ENCODE assay signal across 8 mouse cellular contexts in the genomic region with DNA sequence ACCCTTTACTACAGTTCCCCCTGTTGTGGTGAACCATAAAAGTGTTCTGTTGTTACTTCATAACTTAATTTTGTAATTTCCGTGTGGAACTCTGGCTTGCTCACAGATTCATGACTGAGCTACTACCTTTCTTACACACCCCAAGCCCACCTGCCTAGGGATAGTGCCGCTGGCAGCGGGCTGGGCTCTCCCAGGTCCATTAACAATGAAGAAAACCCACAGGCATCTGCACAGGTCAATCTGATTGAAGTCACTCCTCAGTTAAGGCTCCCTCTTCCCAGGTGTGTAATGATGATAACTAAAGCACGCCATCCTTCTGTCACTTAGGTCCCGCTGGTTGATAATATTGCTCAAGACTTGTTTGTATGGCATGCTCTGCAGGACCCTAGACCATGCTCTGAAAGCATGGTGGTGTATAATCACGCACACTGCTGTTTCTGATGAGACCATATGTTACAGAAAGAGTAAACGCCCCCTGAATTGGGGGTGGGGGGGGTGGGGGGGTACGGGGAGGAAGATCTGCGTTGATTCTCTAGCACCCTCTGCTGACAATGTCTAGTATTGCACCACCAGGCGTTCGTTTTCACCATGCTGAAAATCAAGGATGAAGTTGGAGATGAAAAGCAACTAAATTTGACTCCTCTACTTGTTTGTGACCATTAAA. TPM values are rescaled to one million over a fixed set of nuclear protein-coding genes. Genes with fewer than 3 reads are reported as not detected.
DNase-seq lines count a peak whose midpoint lies in the region; ATAC-seq and TF ChIP-seq lines count a peak whose summit lies in the region.

No protein-coding gene starts in this region.

- ATAC-seq in embryonic facial prominence, embryonic 13.5 days (ENCODE audit: insufficient number of reproducible peaks, insufficient read depth, low FRiP score, low TSS enrichment, low read depth), result no peak
- ATAC-seq in intestine, embryonic 15.5 days, result 0 out of 2 replicates have a peak, but pooled peaks have one; percentile 34
- ATAC-seq in lung, postnatal 0 days, result no peak

- 0 out of 2 replicates have a peak overlapping the region, but pooled peaks have one; percentile 9 for H3K4me2 ChIP-seq in embryonic facial prominence, embryonic 13.5 days
- H3K4me2 ChIP-seq in intestine, embryonic 15.5 days (replicated peaks), result no peak overlapping the region
- no peak overlapping the region for H3K4me2 ChIP-seq in lung, postnatal 0 days (replicated peaks; ENCODE audit: low read depth, low read length)

- no peak overlapping the region for H3K9ac ChIP-seq in embryonic facial prominence, embryonic 13.5 days
- no peak overlapping the region for H3K9ac ChIP-seq in intestine, embryonic 15.5 days
- no peak overlapping the region for H3K9ac ChIP-seq in lung, postnatal 0 days (replicated peaks; ENCODE audit: low read depth)

- H3K4me1 ChIP-seq in embryonic facial prominence, embryonic 13.5 days, result 0 out of 2 replicates have a peak, but pooled peaks cover 5% of the 10 kb centered on the region
- H3K4me1 ChIP-seq in intestine, embryonic 15.5 days (replicated peaks), result no peaks in the 10 kb centered on the region
- no peaks in the 10 kb centered on the region for H3K4me1 ChIP-seq in lung, postnatal 0 days (ENCODE audit: insufficient read depth, low read depth, low read length)

- H3K27ac ChIP-seq in embryonic facial prominence, embryonic 13.5 days, result no peak overlapping the region
- H3K27ac ChIP-seq in intestine, embryonic 15.5 days, result no peak overlapping the region
- H3K27ac ChIP-seq in lung, postnatal 0 days (ENCODE audit: low read length), result no peak overlapping the region

- peak; percentile 60 for DNase-seq in adrenal gland, postnatal 10 days
- DNase-seq in adrenal gland, adult 8-10 months, result no peak
- peak; percentile 58 for DNase-seq in testis, postnatal 10 days (ENCODE audit: low spot score)
- no peak for DNase-seq in testis, postnatal 14 days (ENCODE audit: low spot score)
- DNase-seq in lung, postnatal 0 days (ENCODE audit: low spot score), result no peak
- peak; percentile 35 for DNase-seq in right cerebral cortex, postnatal 14 days

- 33% methylated on average over 11 of the region's 11 CpGs for WGBS in embryonic facial prominence, embryonic 13.5 days
- WGBS in intestine, embryonic 15.5 days, result 33% methylated on average over 11 of the region's 11 CpGs
- 28% methylated on average over 11 of the region's 11 CpGs for WGBS in lung, postnatal 0 days

- TF ChIP-seq EP300 in lung, postnatal 0 days (IDR thresholded peaks at IDR 0.05), result no peak

- no peaks in the 10 kb centered on the region for H3K36me3 ChIP-seq in embryonic facial prominence, embryonic 13.5 days
- no peaks in the 10 kb centered on the region for H3K36me3 ChIP-seq in intestine, embryonic 15.5 days
- H3K36me3 ChIP-seq in lung, postnatal 0 days (ENCODE audit: insufficient read depth, low read length), result no peaks in the 10 kb centered on the region

- H3K4me3 ChIP-seq in embryonic facial prominence, embryonic 13.5 days, result no peak overlapping the region
- no peak overlapping the region for H3K4me3 ChIP-seq in intestine, embryonic 15.5 days (replicated peaks)
- H3K4me3 ChIP-seq in lung, postnatal 0 days (ENCODE audit: low read depth, low read length), result no peak overlapping the region

- H3K27me3 ChIP-seq in embryonic facial prominence, embryonic 13.5 days, result no peaks in the 10 kb centered on the region
- H3K27me3 ChIP-seq in intestine, embryonic 15.5 days (replicated peaks), result no peaks in the 10 kb centered on the region
- no peaks in the 10 kb centered on the region for H3K27me3 ChIP-seq in lung, postnatal 0 days (replicated peaks; ENCODE audit: insufficient read depth, low read length)

- TF ChIP-seq CTCF in lung, postnatal 0 days (IDR thresholded peaks at IDR 0.05), result peak; percentile 67

- H3K9me3 ChIP-seq in embryonic facial prominence, embryonic 13.5 days, result no peaks in the 10 kb centered on the region
- no peaks in the 10 kb centered on the region for H3K9me3 ChIP-seq in intestine, embryonic 15.5 days
- no peaks in the 10 kb centered on the region for H3K9me3 ChIP-seq in lung, postnatal 0 days (ENCODE audit: low read length)

RNA-seq across cellular contexts. Expression of a gene that starts 5.6 kb away (rescaled TPM):
- total RNA-seq in adrenal gland, postnatal 10 days (2021), result 10 to 100 TPM; 43.6 to 67.2 TPM
- total RNA-seq in adrenal gland, adult 8-10 months (2022), result 100 to 1,000 TPM in 1 of 4 experiments, 10 to 100 TPM in 3; 49.2 to 112 (median 77.1) TPM
- polyA plus RNA-seq in embryonic facial prominence, embryonic 13.5 days (2015; fragmentation: Nextera tagmentation; extraction: Ambion mirVana), result 116 and 121 TPM in 2 replicates
- 56.6 and 74.2 TPM in 2 replicates for polyA plus RNA-seq in intestine, embryonic 15.5 days (2015; fragmentation: Nextera tagmentation; extraction: Ambion mirVana)
- polyA plus RNA-seq in lung, postnatal 0 days (2015; fragmentation: Nextera tagmentation; extraction: Ambion mirVana), result 35.1 and 47.5 TPM in 2 replicates

Comparison
In these comparisons a context has a peak if more than half of its experiments do, and no peak if none do; other contexts are left out.
1. DNase-seq: peak in adrenal gland, postnatal 10 days (single experiment), testis, postnatal 10 days (single experiment) and right cerebral cortex, postnatal 14 days (single experiment); none in adrenal gland, adult 8-10 months (single experiment), testis, postnatal 14 days (single experiment) and lung, postnatal 0 days (single experiment).